Mouse (Mus musculus) heart, adult 2 months (tissue): ENCODE data around the gene Rdh9.

Experiments used
- CTCF ChIP-seq: fragments of 200-600 bp; IDR thresholded peaks from 2 replicates; pipeline ENCODE4 v1.8.1; 2022; ENCODE audit warnings: antibody characterized with exemption, mild to moderate bottlenecking, moderate library complexity
- EP300 ChIP-seq: fragments of 200-500 bp; IDR thresholded peaks from 2 replicates; pipeline ENCODE4 v1.6.1; 2011; ENCODE audit warnings: low read depth, low read length, control low read depth; ENCODE audit not compliant: insufficient read depth
- POLR2A ChIP-seq: fragments of 200-500 bp; IDR thresholded peaks from 2 replicates; pipeline ENCODE4 v1.6.1; 2011; ENCODE audit warnings: mild to moderate bottlenecking, low read depth, low read length, control low read depth; ENCODE audit not compliant: insufficient read depth

DNA sequence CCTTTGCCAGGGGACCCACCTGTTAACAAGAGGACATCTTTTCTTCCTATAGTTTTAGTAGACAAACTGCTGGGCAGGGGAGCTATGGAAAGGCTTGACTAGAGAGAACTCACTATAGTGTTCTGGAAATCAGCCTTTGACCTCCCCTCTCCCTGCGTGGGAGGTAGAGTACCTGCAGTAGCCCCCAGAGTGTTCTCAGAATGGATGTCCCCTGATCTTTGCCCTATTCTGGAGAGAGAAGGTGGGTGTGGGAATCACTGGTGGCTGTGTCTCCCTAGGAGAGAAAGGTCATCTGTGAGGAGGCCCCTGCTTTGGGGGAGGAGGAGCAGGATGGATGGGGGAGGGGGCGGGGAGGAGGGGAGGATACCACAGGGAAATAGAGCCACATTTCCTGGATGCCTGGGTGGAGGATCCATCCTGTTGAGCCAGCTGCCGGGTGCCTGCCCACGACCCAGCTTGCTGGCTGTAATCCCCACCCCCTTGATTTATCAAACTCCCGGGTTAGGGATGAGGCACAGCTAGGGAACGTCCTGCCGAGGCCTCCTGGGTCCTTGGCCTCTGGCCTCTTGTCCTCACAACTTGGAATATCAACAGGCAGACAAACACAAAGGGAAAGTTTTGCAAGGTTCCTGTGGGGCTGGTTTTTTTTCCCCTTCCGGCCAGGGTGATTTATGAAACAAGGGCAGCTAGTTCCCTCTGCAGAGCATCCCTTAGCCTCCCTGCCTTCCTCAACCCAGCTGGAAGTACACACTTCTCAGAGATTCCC, 27.2 kb upstream of the Rdh9 start:
- TF ChIP-seq POLR2A (0 out of 2 replicates have a peak, but pooled peaks have one; percentile 29), CTCF (no peak), EP300 (0 out of 2 replicates have a peak, but pooled peaks have one; percentile 13)
